Mouse (Mus musculus) thymus, postnatal 36 days (tissue): Measurements from ENCODE around the gene 1700020D05Rik.

Experiments
- DNase-seq, 2 experiments: peaks; one replicate each; pipeline ENCODE4 v3.0.0; 2022; ENCODE audit warnings: mixed read lengths in 2 of 2

The 1700020D05Rik gene

GRCm38 (mm10) chr19:5503687-5504086 lies at the start of gene 1700020D05Rik:
Gene 1700020D05Rik, minus strand, starts transcription at chr19:5503787.
- no peak for DNase-seq

- no peak for DNase-seq
These were observed 44.0 kb upstream of the 1700020D05Rik start for GRCm38 (mm10) chr19:5547471-5548056.

- DNase-seq: no peak
These were observed 40.4 kb upstream of the 1700020D05Rik start for GRCm38 (mm10) chr19:5544031-5544430.

- no peak for DNase-seq
These were observed 39.8 kb upstream of the 1700020D05Rik start for GRCm38 (mm10) chr19:5543362-5543761.

GRCm38 (mm10) chr19:5538786-5539185 lies 35.2 kb upstream of the 1700020D05Rik start:
- DNase-seq: no peak

GRCm38 (mm10) chr19:5532520-5532919 lies 28.9 kb upstream of the 1700020D05Rik start:
- DNase-seq: peak in 1 of 2 experiments; percentile 17

GRCm38 (mm10) chr19:5530138-5530524 lies 26.5 kb upstream of the 1700020D05Rik start:
- DNase-seq: no peak

GRCm38 (mm10) chr19:5529325-5530137 lies 25.9 kb upstream of the 1700020D05Rik start:
- DNase-seq: peak; percentile 91 to 96

GRCm38 (mm10) chr19:5525204-5525603 lies 21.6 kb upstream of the 1700020D05Rik start:
- no peak for DNase-seq

- DNase-seq: no peak
These were observed 15.1 kb upstream of the 1700020D05Rik start for GRCm38 (mm10) chr19:5518721-5519120.

- no peak for DNase-seq
These were observed 13.4 kb upstream of the 1700020D05Rik start for GRCm38 (mm10) chr19:5516906-5517505.

GRCm38 (mm10) chr19:5515840-5516777 lies 12.5 kb upstream of the 1700020D05Rik start:
- DNase-seq: no peak

GRCm38 (mm10) chr19:5513005-5513349 lies 9.4 kb upstream of the 1700020D05Rik start:
- DNase-seq: no peak

- no peak for DNase-seq
These were observed 8.8 kb upstream of the 1700020D05Rik start for GRCm38 (mm10) chr19:5512091-5513004.

GRCm38 (mm10) chr19:5511074-5511632 lies 7.6 kb upstream of the 1700020D05Rik start:
- no peak for DNase-seq

- DNase-seq: peak; percentile 95 to 98
These were observed 6.7 kb upstream of the 1700020D05Rik start, which contains the start of gene Snx32 for GRCm38 (mm10) chr19:5510031-5511026. Gene Snx32, minus strand, starts transcription at chr19:5510538.

- no peak for DNase-seq
These were observed 3.2 kb downstream of the 1700020D05Rik start for GRCm38 (mm10) chr19:5500330-5500875.

GRCm38 (mm10) chr19:5496052-5496370 lies 7.6 kb downstream of the 1700020D05Rik start:
- no peak for DNase-seq

GRCm38 (mm10) chr19:5495353-5496051 lies 8.1 kb downstream of the 1700020D05Rik start:
- DNase-seq: no peak
